Mouse (Mus musculus): ENCODE measurements around the gene Npepps.

Npepps gene

GRCm38 (mm10) chr11:97185704-97186614 lies 94.5 kb downstream of the Npepps start:
- DNase-seq = no peak

GRCm38 (mm10) chr11:97184875-97185274 lies 95.6 kb downstream of the Npepps start:
- no peak for DNase-seq

DNA sequence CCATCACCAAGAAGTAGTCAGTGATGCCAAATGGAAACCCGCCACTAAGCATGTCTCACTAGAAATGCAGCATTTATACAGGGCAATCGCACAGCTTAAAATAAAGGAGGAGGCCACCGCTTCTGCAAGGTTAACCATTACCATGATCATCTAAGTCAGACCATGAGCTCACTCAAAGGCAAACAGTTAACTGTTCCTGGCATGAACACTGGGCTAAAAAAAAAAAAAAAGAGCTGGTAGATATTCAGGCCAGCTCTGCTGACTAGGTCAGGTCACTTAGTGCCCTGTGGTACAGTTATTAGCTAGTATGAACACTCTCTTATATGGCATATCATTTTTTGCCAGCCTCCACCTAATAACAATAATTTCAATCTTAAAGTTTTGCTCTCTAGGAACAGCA lies 98.0 kb downstream of the Npepps start:
- peak; percentile 70 for DNase-seq

DNA sequence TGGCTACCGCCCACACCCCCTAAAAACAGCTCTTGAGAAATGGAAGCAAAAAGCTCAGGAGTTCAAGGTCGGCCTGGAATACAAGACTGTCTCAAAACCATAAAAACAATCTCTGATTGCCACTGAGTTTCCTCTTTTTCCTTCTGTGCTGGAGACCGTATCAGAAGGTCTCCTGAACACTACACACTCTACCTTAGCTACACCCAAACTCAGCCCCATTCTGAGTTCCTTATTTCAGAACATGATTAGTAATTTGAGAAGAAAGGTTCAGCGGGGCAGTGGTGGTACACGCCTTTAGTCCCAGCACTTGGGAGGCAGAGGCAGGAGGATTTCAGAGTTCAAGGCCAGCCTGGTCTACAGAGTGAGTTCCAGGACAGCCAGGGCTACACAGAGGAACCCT lies 99.4 kb downstream of the Npepps start:
- no peak for DNase-seq

DNA sequence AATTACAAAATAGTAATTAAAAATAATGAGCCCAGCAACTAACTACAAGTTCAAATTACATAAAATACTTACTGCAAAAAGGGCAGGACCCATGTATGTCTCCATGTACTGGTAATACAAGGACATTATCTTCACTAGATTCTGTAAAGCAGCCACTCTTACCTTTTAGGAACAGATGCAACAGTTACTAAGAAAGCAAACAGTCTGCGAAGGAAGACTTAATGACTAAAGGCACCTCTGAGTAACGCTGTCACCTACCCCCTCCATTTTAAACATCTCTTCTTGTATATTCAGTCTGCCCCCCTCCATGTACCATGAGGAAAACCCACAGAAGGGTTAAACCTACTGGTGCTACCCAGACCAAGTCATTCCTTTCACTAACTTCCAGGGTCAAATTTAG lies 102.2 kb downstream of the Npepps start:
- no peak for DNase-seq

DNA sequence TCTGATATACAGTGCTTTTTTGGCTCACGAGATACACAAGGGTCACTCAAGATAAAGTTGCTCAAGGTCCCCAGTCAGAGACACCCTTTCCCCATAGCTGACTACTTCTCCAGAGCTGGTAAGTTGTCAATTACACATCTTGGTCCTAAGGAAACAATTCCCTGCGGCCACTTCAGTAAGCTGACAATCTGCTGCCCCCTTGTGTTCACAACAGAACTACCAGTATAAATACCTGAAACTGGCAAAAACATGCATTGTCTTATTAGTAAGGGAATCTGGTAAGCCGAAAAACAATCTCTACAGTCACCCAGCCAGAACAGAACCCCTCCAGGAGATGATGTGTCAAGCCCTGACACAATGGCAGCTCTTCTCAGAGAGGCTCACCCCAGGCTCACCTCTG lies 103.6 kb downstream of the Npepps start:
- peak; percentile 64 for DNase-seq

DNA sequence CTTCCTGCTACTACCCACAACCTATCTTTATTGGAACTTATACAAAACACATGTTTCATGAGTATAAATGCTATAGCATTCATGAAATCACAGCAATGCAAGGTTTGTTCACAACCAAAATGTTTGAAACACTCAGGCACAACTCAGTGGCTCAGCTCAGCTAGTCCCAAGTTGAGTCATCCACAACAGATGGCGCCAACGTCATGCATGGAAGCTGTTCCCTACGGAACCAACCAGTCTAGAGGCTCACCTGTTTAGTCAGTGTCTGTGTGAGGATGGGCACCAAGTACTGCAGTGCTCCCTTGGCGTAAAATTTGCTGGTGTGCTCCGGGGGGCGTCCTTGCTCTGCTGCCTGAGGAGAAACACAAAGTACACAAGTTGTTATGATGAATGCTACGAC lies 104.9 kb downstream of the Npepps start:
- no peak for DNase-seq

DNA sequence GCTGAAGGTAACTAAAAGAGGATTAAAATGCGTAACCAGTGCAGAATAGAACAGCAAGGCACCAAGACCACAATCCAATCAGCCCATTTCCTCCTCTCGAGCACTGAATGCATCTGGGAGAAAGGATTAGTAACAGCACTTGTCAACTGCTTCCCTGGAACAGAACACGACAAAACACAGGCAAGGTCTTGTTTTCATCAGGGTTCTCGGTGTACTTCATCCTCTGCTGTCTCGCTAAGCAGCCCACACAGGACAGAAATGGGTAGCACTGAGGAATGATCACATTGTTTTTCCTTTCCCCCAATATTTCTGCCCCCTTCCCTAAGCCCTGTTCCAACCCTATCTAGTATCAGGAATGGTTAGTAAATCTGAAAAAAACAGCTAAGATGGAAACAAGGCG lies 120.1 kb downstream of the Npepps start:
- DNase-seq = no peak

- DNase-seq = no peak
Observed at GRCm38 (mm10) chr11:97156999-97157398, 123.4 kb downstream of the Npepps start.

All from kidney, adult 9 months (tissue).